Mouse (Mus musculus) 3134 (cell line): ENCODE results near the gene Xlr4a.
A peak's percentile ranks its signal among the peaks of the same experiment; 100 is the strongest.
"Not testable (repeated sequence)": the region's sequence is repeated elsewhere in the genome, so short reads cannot be mapped to it uniquely, and the experiment has no call there.

Source experiments
- DNase-seq: peaks from one replicate; pipeline ENCODE4 v3.0.0-alpha.2; 2011; ENCODE audit warnings: low spot score; ENCODE audit not compliant: insufficient read length; ENCODE audit errors: extremely low read depth

Gene Xlr4a

GRCm38 (mm10) chrX:73082267-73083055 lies at the start of gene Xlr4a:
Gene Xlr4a (minus strand): TSS chrX:73082478.
- not testable (repeated sequence) for DNase-seq

- DNase-seq = not testable (repeated sequence)
Measured at GRCm38 (mm10) chrX:73122859-73123829, 40.9 kb upstream of the Xlr4a start.

GRCm38 (mm10) chrX:73116747-73117146 lies 34.5 kb upstream of the Xlr4a start, which contains the start of gene Gm14685:
Gene Gm14685 (plus strand): TSS chrX:73117047.
- not testable (repeated sequence) for DNase-seq

- DNase-seq = peak; percentile 41
Measured at GRCm38 (mm10) chrX:73096941-73097508, 14.7 kb upstream of the Xlr4a start, which contains the start of gene Xlr3a. Gene Xlr3a (minus strand): TSS chrX:73097095.

- DNase-seq = not testable (repeated sequence)
Measured at GRCm38 (mm10) chrX:73066765-73067312, 15.4 kb downstream of the Xlr4a start.

GRCm38 (mm10) chrX:73064415-73064793 lies 17.9 kb downstream of the Xlr4a start, which contains the start of gene Pnma3:
Gene Pnma3 (plus strand): TSS chrX:73064787.
- no peak for DNase-seq

GRCm38 (mm10) chrX:73063512-73064414 lies 18.5 kb downstream of the Xlr4a start:
- DNase-seq = no peak

GRCm38 (mm10) chrX:73062323-73062722 lies 20.0 kb downstream of the Xlr4a start:
- no peak for DNase-seq

GRCm38 (mm10) chrX:73061528-73061927 lies 20.8 kb downstream of the Xlr4a start:
- no peak for DNase-seq

GRCm38 (mm10) chrX:73053860-73054563 lies 28.3 kb downstream of the Xlr4a start:
- peak; percentile 76 for DNase-seq

- DNase-seq = peak; percentile 41
Measured at GRCm38 (mm10) chrX:73039666-73040065, 42.6 kb downstream of the Xlr4a start.

GRCm38 (mm10) chrX:73038831-73039230 lies 43.4 kb downstream of the Xlr4a start:
- no peak for DNase-seq

GRCm38 (mm10) chrX:73037003-73037402 lies 45.3 kb downstream of the Xlr4a start, which contains the start of gene Pnma5:
Gene Pnma5 (minus strand): TSS chrX:73037103.
- no peak for DNase-seq
